Mouse (Mus musculus): ENCODE data around the gene Ubald1.

- TF ChIP-seq CTCF (IDR thresholded peaks at IDR 0.05; ENCODE audit: borderline replicate concordance, control insufficient read depth, extremely low read depth, insufficient read depth, low read length, poor library complexity) (no peak), POLR2A (IDR thresholded peaks at IDR 0.05; ENCODE audit: control insufficient read depth, extremely low read depth, insufficient read depth, low read length, poor library complexity) (no peak)
These were observed 24.8 kb upstream of the Ubald1 start for GRCm38 (mm10) chr16:4904878-4905277.
